Mouse (Mus musculus) ES-E14 (cell line): Measurements from ENCODE around the gene Zcchc24. TPM values are rescaled to one million over a fixed set of nuclear protein-coding genes. Genes with fewer than 3 reads are reported as not detected.
A peak's percentile ranks its signal among the peaks of the same experiment; 100 is the strongest.

Experiments used
- DNase-seq: peaks from one replicate; pipeline ENCODE4 v3.0.0-alpha.2; 2013; ENCODE audit warnings: low read depth, low spot score
- H3K27ac ChIP-seq: 2 replicates; pipeline ENCODE4 v1.5.1; 2012; ENCODE audit warnings: low read depth, mild to moderate bottlenecking, low read length, moderate library complexity, mixed read lengths; ENCODE audit not compliant: poor library complexity, insufficient read depth, severe bottlenecking
- H3K36me3 ChIP-seq: 2 replicates; pipeline ENCODE4 v1.6.1; 2012; ENCODE audit warnings: mild to moderate bottlenecking, low read length, moderate library complexity, mixed read lengths; ENCODE audit not compliant: control insufficient read depth, poor library complexity, insufficient read depth, severe bottlenecking
- H3K4me1 ChIP-seq, 2 experiments: fragments of 150-350 bp in 1 of 2; sonication (generic) in 1 of 2; 2 replicates each; pipeline ENCODE4 v1.6.1; 2012; ENCODE audit warnings: low read length in 2 of 2, mild to moderate bottlenecking in 1 of 2, mixed read lengths in 1 of 2; ENCODE audit not compliant: control insufficient read depth in 2 of 2, insufficient read depth in 2 of 2, poor library complexity in 1 of 2
- H3K4me3 ChIP-seq, 2 experiments: fragments of 150-350 bp in 1 of 2; sonication (generic) in 1 of 2; 2 replicates each; pipeline ENCODE4 v1.5.1; 2012; ENCODE audit warnings: low read length in 2 of 2, low read depth in 1 of 2, mild to moderate bottlenecking in 1 of 2, mixed read lengths in 1 of 2; ENCODE audit not compliant: insufficient read depth in 1 of 2, poor library complexity in 1 of 2, severe bottlenecking in 1 of 2
- H3K9ac ChIP-seq: 2 replicates; pipeline ENCODE4 v1.6.1; 2012; ENCODE audit warnings: low read depth, mild to moderate bottlenecking, low read length, mixed read lengths; ENCODE audit not compliant: poor library complexity, insufficient read depth, severe bottlenecking
- H3K9me3 ChIP-seq: fragments of 150-350 bp; sonication (generic); 2 replicates; pipeline ENCODE4 v1.6.1; 2012; ENCODE audit warnings: low read depth, mild to moderate bottlenecking, low read length; ENCODE audit not compliant: control insufficient read depth, insufficient read depth
- CHD2 ChIP-seq: IDR thresholded peaks from 2 replicates; pipeline ENCODE4 v1.6.1; 2014; ENCODE audit warnings: mild to moderate bottlenecking, low read depth, low read length, inconsistent platforms
- HCFC1 ChIP-seq: IDR thresholded peaks from 2 replicates; pipeline ENCODE4 v1.6.1; 2012; ENCODE audit warnings: low read length, inconsistent platforms, borderline replicate concordance; ENCODE audit not compliant: insufficient read depth
- MAFK ChIP-seq: IDR thresholded peaks from 2 replicates; pipeline ENCODE4 v1.6.1; 2014; ENCODE audit warnings: mild to moderate bottlenecking, low read depth, low read length, inconsistent platforms; ENCODE audit not compliant: insufficient read depth
- ZC3H11A ChIP-seq: IDR thresholded peaks from 2 replicates; pipeline ENCODE4 v1.6.1; 2012; ENCODE audit warnings: low read depth, mild to moderate bottlenecking, inconsistent platforms, low read length, borderline replicate concordance
- ZNF384 ChIP-seq: IDR thresholded peaks from 2 replicates; pipeline ENCODE4 v1.6.1; 2012; ENCODE audit warnings: low read depth, low read length, inconsistent platforms
- in situ Hi-C, 2 experiments: fragments of 600-800 bp; cut with MboI; formaldehyde crosslinking; loops; one replicate each; pipeline ENCODE4 v1.15.1; 2025; ENCODE audit warnings: low sequenced_read_pairs in 2 of 2, inconsistent platforms in 1 of 2; ENCODE audit not compliant: unreplicated experiment in 2 of 2
- total RNA-seq: library from RNA; depleted of rRNA; stranded (reverse); fragments of 300-350 nt; gene quantifications from 2 replicates; pipeline ENCODE4 v1.2.3, GENCODE M21; 2012

Gene Zcchc24
- total RNA-seq, 1 experiment = 4.1 TPM

GRCm38 (mm10) chr14:25708917-25709316 is 59.9 kb downstream of the Zcchc24 start:
- Histone ChIP-seq H3K36me3 (no peaks in the 10 kb centered on the region), H3K9ac (no peak overlapping the region), H3K4me3 (no peak overlapping the region), H3K27ac (no peak overlapping the region), H3K4me1 (peaks cover 0 to 9% of the 10 kb centered on the region in 2 experiments; a peak in 1 of 4 replicates), H3K9me3 (no peaks in the 10 kb centered on the region)
- no peak for TF ChIP-seq CHD2
- TF ChIP-seq ZC3H11A = no peak
- TF ChIP-seq HCFC1 = no peak
- TF ChIP-seq MAFK = no peak
- TF ChIP-seq ZNF384 = no peak
- in situ Hi-C loops = loop anchor here in 1 of 2 experiments (10.0 kb wide), 1 partner anchor 64 kb away; no protein-coding TSS in a partner anchor
- DNase-seq = no peak

GRCm38 (mm10) chr14:25708451-25708850 is 60.4 kb downstream of the Zcchc24 start:
- Histone ChIP-seq H3K9me3 (no peaks in the 10 kb centered on the region), H3K4me1 (peaks cover 0 to 9% of the 10 kb centered on the region in 2 experiments; a peak in 1 of 4 replicates), H3K27ac (no peak overlapping the region), H3K4me3 (no peak overlapping the region), H3K9ac (no peak overlapping the region), H3K36me3 (no peaks in the 10 kb centered on the region)
- in situ Hi-C loops = loop anchor here in 1 of 2 experiments (10.0 kb wide), 1 partner anchor 64 kb away; no protein-coding TSS in a partner anchor
- no peak for TF ChIP-seq ZC3H11A
- no peak for DNase-seq

- in situ Hi-C loops = loop anchor here in 1 of 2 experiments (10.0 kb wide), 1 partner anchor 63 kb away; no protein-coding TSS in a partner anchor
- Histone ChIP-seq H3K36me3 (no peaks in the 10 kb centered on the region), H3K4me1 (peaks cover 0 to 9% of the 10 kb centered on the region in 2 experiments; a peak in 1 of 4 replicates), H3K9ac (no peak overlapping the region), H3K4me3 (no peak overlapping the region), H3K27ac (no peak overlapping the region), H3K9me3 (no peaks in the 10 kb centered on the region)
- no peak for TF ChIP-seq HCFC1
- TF ChIP-seq ZC3H11A = peak; percentile 69; the same call in 1 of the 2 replicates
- DNase-seq = no peak
Observed at GRCm38 (mm10) chr14:25707691-25708181, 61.1 kb downstream of the Zcchc24 start.

- DNase-seq = peak; percentile 47
- Histone ChIP-seq H3K9ac (no peak overlapping the region), H3K4me3 (no peak overlapping the region), H3K4me1 (no peaks in the 10 kb centered on the region), H3K9me3 (no peaks in the 10 kb centered on the region), H3K36me3 (peaks cover 23% of the 10 kb centered on the region), H3K27ac (no peak overlapping the region)
- TF ChIP-seq ZNF384 = no peak
- TF ChIP-seq ZC3H11A = peak; percentile 55; the same call in 1 of the 2 replicates
- in situ Hi-C loops = loop anchor here in 1 of 2 experiments (10.0 kb wide), 1 partner anchor 57 kb away; no protein-coding TSS in a partner anchor
Observed at GRCm38 (mm10) chr14:25701986-25702385, 66.9 kb downstream of the Zcchc24 start.

GRCm38 (mm10) chr14:25696356-25696755 is 72.5 kb downstream of the Zcchc24 start:
- H3K9ac ChIP-seq = no peak overlapping the region
- H3K9me3 ChIP-seq = no peaks in the 10 kb centered on the region
- H3K4me1 ChIP-seq = peaks cover 0 to 14% of the 10 kb centered on the region in 2 experiments; a peak in 2 of 4 replicates
- H3K36me3 ChIP-seq = peaks cover 36% of the 10 kb centered on the region
- H3K4me3 ChIP-seq = no peak overlapping the region
- no peak overlapping the region for H3K27ac ChIP-seq
- TF ChIP-seq MAFK (no peak), ZNF384 (no peak), HCFC1 (no peak), ZC3H11A (no peak), CHD2 (no peak)
- in situ Hi-C loops = no loop called here
- no peak for DNase-seq
